Mouse (Mus musculus) layer of hippocampus, postnatal 25 days (tissue): ENCODE measurements around the gene Ccser1. TPM values are rescaled to one million over a fixed set of nuclear protein-coding genes. Genes with fewer than 3 reads are reported as not detected.
"Not testable (repeated sequence)": the region's sequence is repeated elsewhere in the genome, so short reads cannot be mapped to it uniquely, and the experiment has no call there.

Experiments
- DNase-seq, 2 experiments: peaks; one replicate each; pipeline ENCODE4 v3.0.0; 2022; ENCODE audit warnings: mixed read lengths in 2 of 2, low spot score in 1 of 2; ENCODE audit errors: extremely low spot score in 1 of 2
- total RNA-seq, 2 experiments: library from RNA; stranded (reverse); gene quantifications; 2 replicates each; pipeline ENCODE4 v1.2.3; 2021

The Ccser1 gene
- total RNA-seq, 2 experiments from 2014 or later = 28.9 to 41.0 TPM

DNA sequence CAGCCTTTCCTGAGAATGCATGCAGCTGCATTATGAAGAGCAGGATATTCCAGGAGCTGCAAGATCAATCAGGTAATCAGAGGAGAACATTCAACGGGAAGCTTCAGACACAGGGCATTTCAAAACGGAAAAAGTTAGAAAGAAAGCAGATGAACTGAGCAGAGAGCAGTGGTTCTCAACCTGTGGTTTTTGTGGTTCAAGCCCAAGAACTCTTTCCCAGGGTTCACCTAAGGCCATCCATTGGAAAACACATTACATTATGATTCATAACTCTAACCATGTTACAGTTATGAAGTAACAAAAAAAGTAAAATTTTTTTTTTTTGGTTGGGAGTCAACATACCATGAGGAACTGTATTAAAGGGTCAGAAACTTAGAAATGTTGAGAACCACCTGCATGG lies 37.6 kb downstream of the Ccser1 start:
- DNase-seq = no peak

GRCm38 (mm10) chr6:61223563-61223962 lies 43.4 kb downstream of the Ccser1 start:
- DNase-seq = no peak

DNA sequence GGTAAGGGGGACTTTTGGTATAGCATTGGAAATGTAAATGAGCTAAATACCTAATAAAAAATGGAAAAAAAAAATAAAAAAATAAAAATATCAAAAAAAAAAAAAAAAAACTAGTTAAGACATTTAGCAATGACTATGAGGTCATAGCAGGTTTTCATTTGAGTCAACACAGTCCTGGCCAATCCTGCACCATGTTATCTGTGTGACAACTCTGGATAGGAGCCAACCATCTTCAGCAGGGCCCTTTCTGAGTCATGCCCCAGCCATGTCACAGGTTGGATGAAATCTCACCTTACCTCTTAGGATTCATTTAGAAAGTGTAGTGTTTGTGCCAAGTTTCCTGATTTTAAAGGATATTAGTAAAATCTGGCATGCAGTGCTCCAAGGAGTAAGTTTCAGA lies 45.2 kb downstream of the Ccser1 start:
- no peak for DNase-seq

DNA sequence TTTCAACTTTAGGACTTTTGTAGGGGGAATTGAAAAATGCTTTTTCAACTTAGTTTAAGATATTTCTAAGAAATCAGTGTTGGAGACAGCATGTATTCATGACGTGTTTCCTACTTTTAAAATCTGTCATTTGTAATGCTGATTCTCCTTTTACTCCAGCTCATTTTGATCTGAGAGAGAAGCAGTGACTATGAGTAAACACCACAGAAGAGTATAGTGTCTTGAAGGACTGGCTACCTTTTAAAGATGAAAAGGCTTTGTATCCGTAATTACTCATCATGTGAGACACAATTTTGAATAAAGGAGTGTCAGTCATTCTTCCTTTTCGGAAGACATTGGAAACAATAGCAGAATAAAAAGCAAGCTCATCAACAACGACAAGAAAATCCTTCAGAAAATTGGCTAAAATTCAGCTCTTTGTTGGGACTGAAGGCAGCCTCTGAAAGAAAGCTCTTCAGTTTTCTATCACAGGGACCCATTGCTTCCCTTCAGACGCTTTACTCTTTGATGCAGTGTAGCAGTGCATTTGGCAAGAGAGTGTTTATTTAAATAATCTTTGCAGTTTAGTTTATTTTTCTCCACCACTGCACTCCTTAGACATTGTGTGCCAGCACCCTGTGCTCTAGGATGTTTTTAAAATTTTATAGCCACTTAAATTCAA lies 50.1 kb downstream of the Ccser1 start:
- DNase-seq = no peak

DNA sequence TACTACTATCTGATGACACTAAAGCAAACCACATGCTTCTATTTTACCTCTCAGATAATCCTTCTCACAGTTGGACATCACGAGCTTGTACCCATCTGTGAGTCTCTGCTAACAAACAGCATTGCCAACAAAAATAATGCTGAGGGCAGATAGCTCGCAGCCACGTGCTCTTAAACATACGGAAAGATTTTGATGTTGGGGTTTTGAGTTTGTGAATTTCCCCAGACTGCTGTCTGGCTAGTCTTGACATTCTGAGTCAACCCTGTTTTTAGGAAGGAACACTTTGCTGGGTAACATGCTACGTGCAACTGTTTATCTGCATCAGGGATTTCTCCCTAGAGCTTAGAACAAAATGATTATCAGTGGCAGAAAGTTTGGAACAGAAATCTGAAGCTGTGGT lies 52.9 kb downstream of the Ccser1 start:
- DNase-seq = no peak

GRCm38 (mm10) chr6:61233548-61234187 lies 53.5 kb downstream of the Ccser1 start:
- no peak for DNase-seq

- no peak for DNase-seq
Measured at GRCm38 (mm10) chr6:61240618-61241017, 60.5 kb downstream of the Ccser1 start.

DNA sequence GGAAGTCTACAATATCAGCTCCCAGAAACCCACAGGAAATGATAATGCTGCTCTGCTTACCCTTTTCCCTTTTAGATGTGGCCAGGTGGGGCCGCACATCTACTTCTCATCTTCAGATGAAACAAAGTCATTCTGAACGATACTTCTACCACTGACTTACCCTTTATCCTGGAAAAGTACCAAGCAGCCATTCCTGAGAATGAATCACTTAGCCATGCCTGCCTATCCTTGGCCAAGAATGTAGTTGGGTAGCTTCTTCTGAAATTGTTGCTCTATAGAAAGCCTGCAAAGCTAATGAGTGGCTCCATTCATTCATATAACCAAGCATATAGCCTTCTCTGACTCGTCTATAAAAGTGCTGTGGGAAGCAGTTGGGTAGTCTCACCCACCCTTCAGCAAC lies 62.4 kb downstream of the Ccser1 start:
- DNase-seq = no peak

DNA sequence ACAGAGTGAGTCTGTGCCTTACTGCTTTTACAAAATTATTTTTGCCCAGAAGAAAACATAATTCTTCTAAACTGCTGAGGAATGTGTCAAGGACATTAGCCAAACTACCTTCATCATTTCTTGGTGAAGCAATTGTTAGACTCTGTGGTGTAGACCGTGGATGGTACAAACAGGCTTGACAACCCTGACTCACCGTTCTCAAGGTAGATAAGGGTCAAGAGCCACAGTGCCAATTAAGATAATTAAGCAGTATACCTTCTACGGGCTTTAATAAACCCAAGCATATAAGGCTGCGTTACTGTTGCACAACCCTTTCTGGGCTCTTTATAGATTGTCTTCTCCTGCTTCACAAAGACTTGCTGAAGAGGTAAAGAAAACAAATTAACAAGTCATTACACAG lies 66.4 kb downstream of the Ccser1 start:
- no peak for DNase-seq

DNA sequence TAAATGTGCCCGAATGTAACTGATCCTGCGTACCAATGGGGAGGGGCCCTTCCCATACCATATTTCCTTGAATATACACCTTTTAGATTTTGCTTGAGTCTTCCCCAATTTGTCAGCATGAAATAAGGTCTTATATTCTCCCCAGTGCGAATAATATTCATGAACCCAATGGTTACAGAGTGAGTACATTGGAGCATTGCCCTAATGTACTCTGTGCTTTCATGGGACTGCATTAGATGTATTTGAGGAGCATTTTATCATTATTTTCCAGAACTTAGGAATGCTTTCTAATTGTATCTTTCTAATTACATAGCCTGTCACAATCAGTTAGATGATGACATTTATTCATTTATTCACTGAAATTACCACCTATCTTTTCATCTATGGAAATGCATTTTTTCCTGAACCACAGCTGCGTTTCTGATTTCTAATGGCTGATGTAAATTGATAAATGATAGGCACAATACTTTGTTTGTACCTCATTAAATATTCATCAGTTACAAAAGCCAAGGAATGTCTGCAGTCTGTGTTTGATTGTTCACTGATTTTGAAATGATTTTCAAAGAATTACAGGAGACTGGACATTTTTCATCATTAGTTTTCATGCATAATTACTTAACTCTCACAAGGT lies 67.8 kb downstream of the Ccser1 start:
- no peak for DNase-seq

DNA sequence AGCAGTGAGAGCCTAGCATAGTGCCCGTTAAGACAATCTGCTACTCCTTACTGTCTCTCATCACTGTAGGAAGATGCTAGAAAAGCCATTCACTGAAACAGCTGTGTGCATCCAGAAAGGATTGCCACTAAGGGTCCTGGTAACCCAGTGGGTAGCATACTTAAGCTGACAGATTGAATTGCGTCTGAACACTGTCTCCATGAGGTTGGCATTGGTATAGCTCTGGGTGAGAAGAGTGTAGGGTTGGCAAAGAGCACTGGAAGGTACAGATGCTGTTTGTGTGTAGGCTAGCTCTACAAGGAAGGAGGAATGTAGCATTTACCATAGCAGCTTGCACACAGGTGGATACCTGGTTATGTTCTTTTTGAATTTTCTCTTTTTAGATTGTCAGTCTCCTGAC lies 68.6 kb downstream of the Ccser1 start:
- DNase-seq = no peak

DNA sequence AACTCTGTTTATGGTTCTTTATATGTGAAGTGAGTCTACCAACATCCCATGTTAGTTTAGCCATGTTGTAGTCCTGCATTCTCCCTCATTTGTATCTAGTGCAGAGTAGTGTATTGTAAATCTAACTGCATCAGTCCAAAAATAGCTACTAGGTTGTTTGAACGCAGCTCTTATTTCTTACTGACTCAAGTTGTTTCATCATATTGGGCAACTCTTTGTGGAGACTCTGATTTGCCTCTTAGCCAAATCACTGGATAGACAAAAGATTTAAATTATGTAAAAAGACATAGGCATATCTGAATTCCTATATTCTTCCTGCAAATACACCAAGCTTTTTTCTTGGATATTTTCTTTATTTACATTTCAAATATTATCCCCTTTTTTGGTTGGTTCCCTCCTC lies 71.1 kb downstream of the Ccser1 start:
- DNase-seq = no peak

DNA sequence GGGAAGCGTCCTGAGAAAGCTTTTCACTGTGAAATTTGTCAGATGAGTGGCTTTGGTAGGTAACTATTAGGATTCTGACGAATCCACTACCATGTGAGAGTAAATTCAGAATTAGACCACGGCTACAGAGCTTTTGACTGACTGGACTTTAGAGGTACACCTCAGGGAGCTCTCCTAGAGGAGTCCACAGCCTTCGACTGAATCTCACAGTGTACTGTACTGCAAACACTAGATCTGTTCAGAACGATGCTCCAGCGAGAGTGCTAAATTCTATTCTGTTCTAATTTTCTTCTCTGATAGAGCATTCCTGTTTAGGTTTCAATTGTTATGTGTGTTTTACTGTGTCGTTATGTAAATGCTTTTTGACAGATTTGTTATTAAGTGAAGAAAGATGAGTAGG lies 72.8 kb downstream of the Ccser1 start:
- no peak for DNase-seq

DNA sequence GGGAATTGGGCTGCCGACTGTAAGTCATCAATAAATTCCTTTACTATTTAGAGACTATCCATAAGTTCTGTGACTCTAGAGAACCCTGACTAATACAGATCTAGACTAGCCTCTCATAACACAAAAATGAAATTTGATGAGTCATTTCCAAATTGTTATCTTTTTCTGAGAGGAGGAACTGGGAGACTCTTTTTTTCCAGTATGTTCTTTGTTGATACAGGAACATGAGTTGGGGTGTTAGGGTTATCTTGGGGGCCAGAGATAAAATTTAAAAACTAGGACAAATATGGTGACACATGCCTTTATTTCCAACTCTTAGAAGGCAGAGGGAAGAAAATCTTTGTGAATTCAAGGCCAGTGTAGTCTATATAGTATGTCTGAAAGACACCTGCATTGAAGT lies 75.8 kb downstream of the Ccser1 start:
- not testable (repeated sequence) for DNase-seq

DNA sequence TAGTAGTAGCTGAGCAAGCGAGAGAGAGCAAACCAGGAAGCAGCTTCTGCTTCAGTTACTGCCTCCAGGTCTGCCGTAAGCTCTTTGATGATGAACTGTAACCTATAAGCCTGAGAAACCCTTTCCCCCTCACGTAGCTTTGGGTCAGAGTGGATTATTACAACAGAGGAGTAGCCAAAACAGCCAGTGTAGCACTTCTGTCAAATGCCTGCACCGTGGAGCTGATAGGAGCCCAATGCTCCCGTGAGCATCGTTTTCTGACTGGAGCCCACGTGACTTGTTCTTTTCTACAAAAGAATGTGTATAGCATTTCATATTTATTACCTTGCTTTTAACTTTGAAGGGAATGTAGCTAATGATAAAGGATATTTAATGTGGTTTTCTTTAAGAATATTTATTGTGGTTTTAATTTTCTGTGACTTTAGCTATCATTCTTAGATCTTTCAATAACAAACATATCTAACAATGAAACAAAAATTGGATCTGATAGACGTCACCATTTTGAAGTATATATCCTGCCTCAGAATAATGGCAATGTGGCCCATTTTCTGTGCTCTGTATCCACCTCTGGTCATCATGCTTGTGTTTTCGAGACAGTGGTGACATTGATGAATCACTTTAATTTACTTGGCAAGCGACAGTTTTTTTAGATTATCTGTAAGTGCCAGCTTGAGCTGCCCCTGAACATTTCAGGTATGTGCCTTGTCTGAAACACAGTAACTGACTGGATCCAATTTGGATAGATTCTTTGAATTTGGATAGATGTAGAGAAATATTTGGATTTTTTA lies 78.9 kb downstream of the Ccser1 start:
- DNase-seq = no peak

DNA sequence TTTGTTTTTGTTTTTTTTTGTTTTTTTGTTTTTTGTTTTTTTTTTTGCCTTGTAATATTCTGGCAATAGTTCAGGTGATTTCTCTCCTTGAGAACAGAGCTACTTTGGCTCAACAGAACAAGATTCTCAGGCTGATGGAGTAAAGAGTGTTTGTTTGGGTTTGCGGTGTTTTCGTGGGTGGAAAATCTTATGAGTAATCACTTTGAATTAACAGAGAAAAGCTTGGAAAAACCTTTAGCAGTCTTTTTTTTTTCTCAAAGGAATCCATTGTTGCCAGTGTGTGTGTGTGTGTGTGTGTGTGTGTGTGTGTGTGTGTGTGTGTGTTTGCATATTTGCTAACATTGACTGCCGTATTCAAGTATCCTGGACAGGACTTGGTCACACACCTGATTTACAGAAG lies 81.3 kb downstream of the Ccser1 start:
- no peak for DNase-seq

GRCm38 (mm10) chr6:61262448-61262847 lies 82.3 kb downstream of the Ccser1 start:
- DNase-seq = no peak

DNA sequence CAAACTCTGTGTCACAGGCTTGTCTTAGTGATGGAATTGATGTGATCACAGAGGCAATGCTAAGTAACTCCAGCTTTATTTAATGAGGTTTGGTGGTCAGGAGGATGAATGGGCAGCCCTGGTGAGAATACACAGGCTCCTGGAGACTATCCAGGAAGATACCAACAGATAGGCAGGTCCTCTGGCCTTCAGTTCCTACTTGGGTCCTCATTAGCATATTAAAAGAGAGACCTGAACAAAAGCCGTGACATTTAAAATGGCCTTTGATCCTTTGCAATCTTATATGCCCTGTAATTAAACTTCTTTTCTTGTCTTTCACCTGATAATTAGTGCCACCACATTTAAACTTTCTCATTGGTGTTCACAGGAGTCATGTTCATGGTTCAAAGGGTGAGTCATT lies 83.2 kb downstream of the Ccser1 start:
- DNase-seq = no peak

DNA sequence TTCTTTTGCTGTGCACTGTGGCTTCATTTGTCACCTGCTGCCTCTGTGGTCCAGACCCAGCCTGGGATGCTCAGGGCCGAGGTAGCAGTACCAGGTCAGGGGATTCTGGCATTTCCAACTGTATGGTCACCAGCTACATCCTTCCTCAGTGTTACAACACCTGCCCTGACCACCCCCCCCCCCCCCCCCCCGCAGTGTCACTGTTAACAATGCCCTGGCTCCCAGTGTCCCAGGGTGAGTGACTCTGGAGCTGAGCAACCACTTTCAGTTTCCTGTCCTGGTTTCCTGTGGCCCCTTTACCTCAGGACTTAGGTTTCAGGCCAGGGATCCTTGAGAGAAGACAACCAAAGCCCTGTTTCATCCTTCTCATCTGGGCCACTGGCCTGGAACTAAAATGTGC lies 90.9 kb downstream of the Ccser1 start:
- no peak for DNase-seq

DNA sequence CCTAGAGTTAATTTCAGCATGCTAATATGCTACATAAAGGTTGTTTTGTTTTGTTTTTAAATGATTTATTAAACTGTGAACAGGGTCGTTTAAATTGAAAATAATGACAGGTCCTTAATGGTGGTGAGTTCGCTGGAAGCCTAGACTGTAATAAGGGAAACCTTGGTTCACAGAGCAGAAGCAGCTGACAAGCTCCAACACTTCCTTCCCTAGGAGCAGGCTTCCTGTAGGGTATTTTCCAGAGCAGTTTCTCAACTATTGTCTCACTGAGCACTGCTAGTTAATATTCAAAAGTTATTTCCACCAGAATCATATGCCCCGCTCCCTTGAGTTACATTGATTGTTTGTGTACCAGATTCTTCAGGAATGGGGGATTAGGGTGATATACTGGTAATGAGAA lies 93.3 kb downstream of the Ccser1 start:
- no peak for DNase-seq

DNA sequence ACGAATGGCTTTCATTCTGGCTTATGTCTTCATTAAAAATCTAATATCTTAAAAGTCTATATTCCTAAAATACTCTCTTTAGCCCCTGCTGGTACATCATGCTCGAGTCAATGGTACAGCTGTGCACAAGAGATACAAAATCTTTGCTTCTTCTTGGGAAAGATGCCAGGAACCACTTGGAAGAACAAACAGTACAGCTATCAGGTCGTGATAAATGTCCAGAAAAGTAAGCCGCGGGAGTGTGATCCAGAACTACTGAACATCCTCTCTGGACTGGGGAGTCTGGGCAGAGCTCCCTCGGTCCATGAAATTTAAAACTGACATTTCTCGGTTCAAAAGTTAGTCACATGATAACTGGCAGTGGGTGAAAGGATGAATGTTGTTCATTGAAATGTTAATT lies 99.4 kb downstream of the Ccser1 start:
- DNase-seq = no peak
